Mouse (Mus musculus) hindbrain, embryonic 12.5 days (tissue): ENCODE results near the gene Nfat5. TPM values are rescaled to one million over a fixed set of nuclear protein-coding genes. Genes with fewer than 3 reads are reported as not detected.

ENCODE experiments used
- ATAC-seq: fragments of 200-750 bp; cut with Nextera tagmentation; 2 replicates; pipeline ENCODE4 v1.8.0; 2017; ENCODE audit warnings: moderate TSS enrichment; ENCODE audit not compliant: low FRiP score
- H3K27ac ChIP-seq: fragments of 300-500 bp; sonication (generic); 2 replicates; pipeline ENCODE4 v1.5.1; 2016; ENCODE audit warnings: mild to moderate bottlenecking
- H3K27me3 ChIP-seq: fragments of 300-500 bp; sonication (generic); 2 replicates; pipeline ENCODE4 v1.6.1; 2016; ENCODE audit warnings: mild to moderate bottlenecking
- H3K36me3 ChIP-seq: fragments of 300-500 bp; sonication (generic); 2 replicates; pipeline ENCODE4 v1.6.1; 2016; ENCODE audit warnings: mild to moderate bottlenecking
- H3K4me1 ChIP-seq: fragments of 300-500 bp; sonication (generic); 2 replicates; pipeline ENCODE4 v1.6.1; 2016
- H3K4me2 ChIP-seq: fragments of 300-500 bp; sonication (generic); replicated peaks from 2 replicates; pipeline ENCODE4 v1.6.1; 2016; ENCODE audit warnings: mild to moderate bottlenecking
- H3K4me3 ChIP-seq: fragments of 300-500 bp; sonication (generic); 2 replicates; pipeline ENCODE4 v1.5.1; 2016; ENCODE audit warnings: mild to moderate bottlenecking
- H3K9ac ChIP-seq: fragments of 300-500 bp; sonication (generic); 2 replicates; pipeline ENCODE4 v1.6.1; 2016; ENCODE audit warnings: mild to moderate bottlenecking, moderate library complexity
- H3K9me3 ChIP-seq: fragments of 300-500 bp; sonication (generic); replicated peaks from 2 replicates; pipeline ENCODE4 v1.6.1; 2016; ENCODE audit warnings: mild to moderate bottlenecking
- WGBS: fragments of 180-500 bp; shearing (Covaris S2); methylation state at CpG from one replicate; pipeline ENCODE4 v1.1.7; 2016; 5-methylcytosine and 5-hydroxymethylcytosine counted together
- polyA plus RNA-seq: library from polyadenylated mRNA; unstranded; fragments of >200 nt; fragmentation: Nextera tagmentation; extraction: Ambion mirVana; gene quantifications from 2 replicates; pipeline ENCODE4 v1.2.1, GENCODE M21; 2016

Gene Nfat5
- 20.2 and 20.6 TPM in 2 replicates for polyA plus RNA-seq

- H3K9ac ChIP-seq = peak within 1 kb of the TSS; percentile 97
- H3K27me3 ChIP-seq = no peaks in the 10 kb centered on the region
- peak; percentile 91 for ATAC-seq
- H3K27ac ChIP-seq = peak within 1 kb of the TSS; percentile 93
- H3K9me3 ChIP-seq = no peaks in the 10 kb centered on the region
- WGBS = 0% methylated on average over 30 of the region's 49 CpGs
- H3K4me2 ChIP-seq = peak within 1 kb of the TSS; percentile 56
- peak within 1 kb of the TSS; percentile 98 for H3K4me3 ChIP-seq
- H3K4me1 ChIP-seq = peaks cover 6% of the 10 kb centered on the region; the same call in 1 of the 2 replicates
- no peaks in the 10 kb centered on the region for H3K36me3 ChIP-seq
Observed at GRCm38 (mm10) chr8:107292928-107293601, at the start of gene Nfat5. Gene Nfat5 (plus strand): TSS chr8:107293470.

GRCm38 (mm10) chr8:107244218-107244617 is 49.1 kb upstream of the Nfat5 start:
- no peak overlapping the region for H3K9ac ChIP-seq
- H3K9me3 ChIP-seq = no peaks in the 10 kb centered on the region
- no peak for ATAC-seq
- no peak overlapping the region for H3K4me2 ChIP-seq
- no peak overlapping the region for H3K4me3 ChIP-seq
- H3K4me1 ChIP-seq = no peaks in the 10 kb centered on the region
- no peaks in the 10 kb centered on the region for H3K27me3 ChIP-seq
- WGBS = 76% methylated on average over 8 of the region's 8 CpGs
- H3K27ac ChIP-seq = no peak overlapping the region
- no peaks in the 10 kb centered on the region for H3K36me3 ChIP-seq

- 76% methylated on average over 6 of the region's 6 CpGs for WGBS
- Histone ChIP-seq H3K4me1 (no peaks in the 10 kb centered on the region), H3K36me3 (no peaks in the 10 kb centered on the region), H3K27me3 (no peaks in the 10 kb centered on the region), H3K4me2 (no peak overlapping the region), H3K27ac (no peak overlapping the region), H3K4me3 (no peak overlapping the region), H3K9ac (no peak overlapping the region), H3K9me3 (no peaks in the 10 kb centered on the region)
- ATAC-seq = no peak
Observed at GRCm38 (mm10) chr8:107248456-107248855, 44.8 kb upstream of the Nfat5 start.

DNA sequence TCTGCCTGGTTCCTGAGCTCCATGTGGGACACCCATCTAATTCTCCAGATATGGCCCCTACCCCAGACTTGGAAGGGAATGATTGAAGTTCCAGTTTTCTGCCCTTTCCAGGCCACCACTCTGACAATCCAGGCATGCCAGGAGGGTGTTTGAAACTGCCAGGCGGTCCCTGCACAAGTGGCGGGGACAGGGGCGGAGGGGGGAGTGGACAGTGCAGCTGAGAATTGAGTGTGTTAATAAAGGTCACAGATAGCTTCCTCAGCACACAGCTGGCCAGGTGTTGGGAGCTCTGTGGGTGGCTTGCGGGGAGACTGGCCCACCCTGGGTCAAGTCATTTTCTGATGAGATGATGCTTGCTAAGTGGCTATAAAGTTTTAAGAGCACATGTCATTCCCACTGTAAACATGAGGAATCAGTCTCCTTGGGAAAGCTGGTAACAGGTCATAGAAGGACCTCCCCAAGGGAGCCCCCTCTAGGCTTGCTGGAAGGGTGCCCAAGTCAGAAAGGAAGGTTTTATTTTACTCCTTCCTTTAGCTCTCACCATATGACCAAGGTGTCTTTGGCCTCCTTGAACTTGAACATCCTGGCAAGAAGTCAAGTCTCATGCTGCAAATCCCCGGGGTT is 41.7 kb upstream of the Nfat5 start:
- 84% methylated on average over 5 of the region's 5 CpGs for WGBS
- H3K4me3 ChIP-seq = no peak overlapping the region

DNA sequence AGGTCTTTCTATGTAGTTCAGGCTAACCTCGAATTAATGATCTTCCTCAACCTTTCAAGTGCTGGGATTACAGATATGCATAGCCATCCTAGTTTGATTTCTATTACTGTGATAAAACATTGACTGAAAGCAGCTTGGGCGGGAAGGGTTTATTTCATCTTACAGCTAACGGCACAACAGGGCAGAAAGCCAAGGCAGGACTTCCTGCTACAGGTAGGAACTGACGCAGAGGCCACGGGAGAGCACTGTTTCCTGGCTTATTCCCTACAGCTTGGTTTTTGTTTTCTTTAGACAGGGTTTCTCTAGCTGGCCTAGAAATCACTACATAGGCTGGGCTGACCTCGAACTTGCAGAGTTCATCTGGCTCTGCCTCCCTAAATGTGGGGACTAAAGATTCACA is 40.1 kb upstream of the Nfat5 start:
- ATAC-seq = no peak
- H3K9me3 ChIP-seq = no peaks in the 10 kb centered on the region
- H3K9ac ChIP-seq = no peak overlapping the region
- H3K4me3 ChIP-seq = no peak overlapping the region
- 76% methylated on average over 6 of the region's 6 CpGs for WGBS
- no peaks in the 10 kb centered on the region for H3K36me3 ChIP-seq
- no peak overlapping the region for H3K27ac ChIP-seq
- no peaks in the 10 kb centered on the region for H3K27me3 ChIP-seq
- no peak overlapping the region for H3K4me2 ChIP-seq
- no peaks in the 10 kb centered on the region for H3K4me1 ChIP-seq

More for the DNA sequence above, 41.7 kb upstream of the Nfat5 start:
- Histone ChIP-seq H3K4me2 (no peak overlapping the region), H3K27ac (no peak overlapping the region), H3K9ac (no peak overlapping the region), H3K9me3 (no peaks in the 10 kb centered on the region), H3K4me1 (no peaks in the 10 kb centered on the region), H3K27me3 (no peaks in the 10 kb centered on the region), H3K36me3 (no peaks in the 10 kb centered on the region)
- ATAC-seq = no peak

DNA sequence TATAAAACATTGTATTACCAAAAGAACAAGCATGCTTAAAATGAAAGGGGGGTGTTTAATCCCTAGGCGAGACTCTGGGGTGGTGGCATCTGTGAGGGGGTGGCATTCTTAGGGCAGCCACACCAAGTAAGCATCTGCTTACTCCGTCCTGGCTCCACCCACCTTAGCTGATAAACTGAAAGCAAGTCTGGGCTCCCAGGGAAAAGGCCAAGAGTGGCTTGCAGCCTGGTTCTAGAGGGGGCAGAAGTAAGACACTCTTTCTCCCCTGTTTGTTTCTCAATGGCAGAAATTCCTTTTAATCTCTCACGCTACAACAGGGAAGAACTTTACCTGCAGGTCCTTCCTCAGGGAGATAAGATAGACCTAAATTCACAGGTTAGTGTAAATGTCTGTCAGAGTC is 38.9 kb upstream of the Nfat5 start:
- Histone ChIP-seq H3K4me1 (no peaks in the 10 kb centered on the region), H3K27me3 (no peaks in the 10 kb centered on the region), H3K9me3 (no peaks in the 10 kb centered on the region), H3K36me3 (no peaks in the 10 kb centered on the region), H3K9ac (no peak overlapping the region), H3K4me2 (no peak overlapping the region), H3K4me3 (no peak overlapping the region), H3K27ac (no peak overlapping the region)
- WGBS = 69% methylated on average over 3 of the region's 3 CpGs
- ATAC-seq = no peak

DNA sequence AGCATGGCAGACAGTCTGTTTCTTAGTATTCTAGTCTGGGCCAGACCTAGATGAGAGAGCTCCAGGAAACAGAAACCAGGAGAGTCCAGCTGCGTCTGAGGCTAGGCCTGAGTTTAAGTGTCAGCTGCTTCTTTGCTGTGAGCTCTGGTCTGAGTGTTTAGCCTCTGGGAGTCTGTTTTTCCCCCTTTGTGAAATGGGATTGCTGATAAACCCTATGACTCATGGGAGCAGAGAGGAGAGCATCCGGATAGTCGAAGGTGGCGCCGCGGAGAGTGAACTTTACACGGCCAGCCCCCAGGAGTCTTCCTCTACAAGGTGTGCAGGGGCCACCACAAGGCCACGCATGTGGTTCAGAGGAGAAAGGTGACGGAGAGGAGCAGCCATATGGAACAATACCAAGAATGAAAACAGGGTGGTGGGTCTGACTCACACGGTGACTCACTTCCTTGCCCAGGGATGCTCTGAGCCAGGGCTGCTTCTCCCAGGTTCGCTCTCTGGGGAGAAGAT is 38.3 kb upstream of the Nfat5 start:
- no peaks in the 10 kb centered on the region for H3K36me3 ChIP-seq
- H3K27ac ChIP-seq = no peak overlapping the region
- H3K4me1 ChIP-seq = no peaks in the 10 kb centered on the region
- WGBS = 76% methylated on average over 11 of the region's 11 CpGs
- H3K4me2 ChIP-seq = no peak overlapping the region
- no peaks in the 10 kb centered on the region for H3K9me3 ChIP-seq
- no peak overlapping the region for H3K9ac ChIP-seq
- H3K27me3 ChIP-seq = no peaks in the 10 kb centered on the region
- H3K4me3 ChIP-seq = no peak overlapping the region
- no peak for ATAC-seq

- H3K9ac ChIP-seq = no peak overlapping the region
- no peaks in the 10 kb centered on the region for H3K27me3 ChIP-seq
- H3K4me2 ChIP-seq = no peak overlapping the region
- 80% methylated on average over 5 of the region's 5 CpGs for WGBS
- no peaks in the 10 kb centered on the region for H3K9me3 ChIP-seq
- no peak overlapping the region for H3K4me3 ChIP-seq
- H3K27ac ChIP-seq = no peak overlapping the region
- ATAC-seq = no peak
- H3K36me3 ChIP-seq = no peaks in the 10 kb centered on the region
- H3K4me1 ChIP-seq = no peaks in the 10 kb centered on the region
Observed at GRCm38 (mm10) chr8:107257223-107257622, 36.0 kb upstream of the Nfat5 start.

DNA sequence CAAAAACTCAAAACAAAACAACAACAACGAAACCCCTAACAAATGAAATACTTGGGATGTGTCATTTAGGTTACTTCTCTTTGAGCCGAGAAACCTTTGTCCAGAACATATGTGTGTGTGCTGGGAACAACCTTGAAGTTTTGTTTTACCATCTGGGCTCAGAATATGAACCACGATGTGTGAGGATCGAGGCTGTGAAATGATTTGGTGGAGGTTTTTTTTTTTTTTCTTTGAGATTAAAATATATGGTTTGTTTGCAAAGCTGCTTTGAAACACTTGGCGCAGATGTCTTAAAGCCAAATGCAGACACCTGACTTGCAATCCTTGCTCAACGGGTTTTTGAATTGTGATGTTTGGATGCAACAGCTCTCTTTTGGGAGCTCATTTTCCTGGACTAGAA is 33.1 kb upstream of the Nfat5 start:
- Histone ChIP-seq H3K27ac (no peak overlapping the region), H3K27me3 (no peaks in the 10 kb centered on the region), H3K36me3 (no peaks in the 10 kb centered on the region), H3K4me2 (no peak overlapping the region), H3K9ac (no peak overlapping the region), H3K4me3 (no peak overlapping the region), H3K9me3 (no peaks in the 10 kb centered on the region), H3K4me1 (no peaks in the 10 kb centered on the region)
- WGBS = 93% methylated on average over 6 of the region's 6 CpGs
- ATAC-seq = no peak

GRCm38 (mm10) chr8:107261172-107261571 is 32.1 kb upstream of the Nfat5 start:
- WGBS = 90% methylated on average over 4 of the region's 4 CpGs

DNA sequence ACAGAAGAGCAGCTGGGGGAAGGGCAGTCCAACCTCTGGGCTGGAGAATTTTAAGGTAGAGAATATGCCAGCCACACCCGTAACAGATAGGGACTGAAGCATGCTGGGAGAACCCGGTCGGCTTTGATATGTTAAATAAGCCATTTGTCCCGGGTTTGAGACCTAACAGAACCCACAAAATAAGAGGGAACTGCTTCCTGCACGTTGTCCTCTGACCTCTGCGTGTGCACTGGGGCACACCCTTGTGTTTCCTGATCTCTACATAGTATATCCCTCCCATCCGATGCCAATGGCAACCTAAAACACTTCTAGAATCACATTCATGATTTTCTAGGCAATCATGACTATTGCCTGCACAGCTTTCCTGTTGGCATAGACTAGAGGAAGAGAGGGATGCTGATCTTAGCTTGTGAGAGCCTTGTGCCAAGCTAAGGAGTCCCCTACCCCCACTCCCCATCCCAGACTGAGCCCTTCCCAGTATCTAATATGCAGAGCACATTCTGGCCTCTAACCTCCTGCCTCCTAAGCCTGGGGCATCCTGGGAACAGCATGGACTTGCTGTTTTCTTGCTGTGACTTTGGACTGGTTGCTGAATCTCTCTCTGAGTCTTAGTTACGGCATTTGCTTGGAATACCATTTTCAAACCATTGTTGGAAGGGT is 31.1 kb upstream of the Nfat5 start:
- H3K27me3 ChIP-seq = no peaks in the 10 kb centered on the region
- no peak overlapping the region for H3K9ac ChIP-seq
- H3K9me3 ChIP-seq = no peaks in the 10 kb centered on the region
- peaks cover 7% of the 10 kb centered on the region for H3K4me1 ChIP-seq
- no peak for ATAC-seq
- no peak overlapping the region for H3K4me3 ChIP-seq
- H3K4me2 ChIP-seq = no peak overlapping the region
- no peak overlapping the region for H3K27ac ChIP-seq
- WGBS = 79% methylated on average over 8 of the region's 8 CpGs
- H3K36me3 ChIP-seq = no peaks in the 10 kb centered on the region

More at GRCm38 (mm10) chr8:107261172-107261571, 32.1 kb upstream of the Nfat5 start:
- Histone ChIP-seq H3K27me3 (no peaks in the 10 kb centered on the region), H3K4me3 (no peak overlapping the region), H3K9me3 (no peaks in the 10 kb centered on the region), H3K9ac (no peak overlapping the region), H3K4me1 (peaks cover 7% of the 10 kb centered on the region), H3K27ac (no peak overlapping the region), H3K36me3 (no peaks in the 10 kb centered on the region), H3K4me2 (no peak overlapping the region)
- no peak for ATAC-seq

- H3K9me3 ChIP-seq = no peaks in the 10 kb centered on the region
- H3K4me2 ChIP-seq = no peak overlapping the region
- no peak for ATAC-seq
- 71% methylated on average over 10 of the region's 10 CpGs for whole genome bisulfite sequencing
- peaks cover 7% of the 10 kb centered on the region for H3K4me1 ChIP-seq
- H3K9ac ChIP-seq = no peak overlapping the region
- no peak overlapping the region for H3K27ac ChIP-seq
- H3K36me3 ChIP-seq = no peaks in the 10 kb centered on the region
- no peaks in the 10 kb centered on the region for H3K27me3 ChIP-seq
- no peak overlapping the region for H3K4me3 ChIP-seq
Observed at GRCm38 (mm10) chr8:107265811-107266210, 27.5 kb upstream of the Nfat5 start.
